Mouse (Mus musculus) midbrain, embryonic 10.5 days (tissue): ENCODE measurements around the gene Tmem150b. TPM values are rescaled to one million over a fixed set of nuclear protein-coding genes. Genes with fewer than 3 reads are reported as not detected.
A peak's percentile ranks its signal among the peaks of the same experiment; 100 is the strongest.

Experiments
- DNase-seq: peaks from one replicate; pipeline ENCODE4 v3.0.0-alpha.2; 2017; ENCODE audit warnings: low spot score
- H3K27ac ChIP-seq: fragments of 300-500 bp; sonication (generic); replicated peaks from 2 replicates; pipeline ENCODE4 v1.5.1; 2016; ENCODE audit warnings: mild to moderate bottlenecking
- H3K27me3 ChIP-seq: fragments of 300-500 bp; sonication (generic); 2 replicates; pipeline ENCODE4 v1.6.1; 2016; ENCODE audit warnings: low read depth, mild to moderate bottlenecking; ENCODE audit not compliant: poor library complexity, severe bottlenecking
- H3K36me3 ChIP-seq: fragments of 300-500 bp; sonication (generic); 2 replicates; pipeline ENCODE4 v1.6.1; 2016; ENCODE audit warnings: mild to moderate bottlenecking, moderate library complexity
- H3K4me1 ChIP-seq: fragments of 300-500 bp; sonication (generic); 2 replicates; pipeline ENCODE4 v1.6.1; 2016
- H3K4me3 ChIP-seq: fragments of 300-500 bp; sonication (generic); 2 replicates; pipeline ENCODE4 v1.5.1; 2016; ENCODE audit warnings: mild to moderate bottlenecking, moderate library complexity
- H3K9me3 ChIP-seq: fragments of 300-500 bp; sonication (generic); replicated peaks from 2 replicates; pipeline ENCODE4 v1.6.1; 2016; ENCODE audit warnings: mild to moderate bottlenecking
- WGBS: fragments of 180-500 bp; shearing (Covaris S2); methylation state at CpG from one replicate; pipeline ENCODE4 v1.1.7; 2016; 5-methylcytosine and 5-hydroxymethylcytosine counted together
- polyA plus RNA-seq: library from polyadenylated mRNA; unstranded; fragments of >200 nt; fragmentation: Nextera tagmentation; extraction: Ambion mirVana; gene quantifications from 2 replicates; pipeline ENCODE4 v1.2.1, GENCODE M21; 2016

Gene Tmem150b
- polyA plus RNA-seq, 1 experiment from 2014 or later = 0.10 TPM

GRCm38 (mm10) chr7:4743354-4743753, 18.3 kb upstream of the Tmem150b start:
- Histone ChIP-seq H3K4me1 (peaks cover 52% of the 10 kb centered on the region), H3K9me3 (no peaks in the 10 kb centered on the region), H3K27me3 (no peaks in the 10 kb centered on the region), H3K27ac (no peak overlapping the region), H3K36me3 (peaks cover 47% of the 10 kb centered on the region), H3K4me3 (no peak overlapping the region)
- 70% methylated on average over 2 of the region's 2 CpGs for WGBS
- no peak for DNase-seq

DNA sequence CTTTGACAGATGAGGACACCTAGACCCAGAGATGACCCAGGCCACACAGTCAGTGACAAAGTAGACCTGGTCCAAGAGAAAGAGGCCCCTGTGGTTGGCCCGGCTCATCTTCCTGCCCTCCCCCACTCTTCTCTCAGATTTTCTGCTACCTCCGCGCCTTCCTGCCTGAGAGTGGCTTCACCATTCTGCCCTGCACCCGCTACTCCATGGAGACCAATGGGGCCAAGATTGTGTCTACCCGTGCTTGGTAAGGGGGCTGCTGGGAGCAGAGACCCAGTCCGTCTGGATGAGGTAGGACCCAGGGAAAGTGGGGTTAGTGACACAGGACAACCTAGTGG, 17.4 kb upstream of the Tmem150b start:
- Histone ChIP-seq H3K27me3 (no peaks in the 10 kb centered on the region), H3K9me3 (no peaks in the 10 kb centered on the region), H3K4me1 (peaks cover 52% of the 10 kb centered on the region), H3K27ac (peak overlapping the region; percentile 96), H3K36me3 (peaks cover 47% of the 10 kb centered on the region), H3K4me3 (peak overlapping the region; percentile 79)
- WGBS = 92% methylated on average over 6 of the region's 6 CpGs
- no peak for DNase-seq

DNA sequence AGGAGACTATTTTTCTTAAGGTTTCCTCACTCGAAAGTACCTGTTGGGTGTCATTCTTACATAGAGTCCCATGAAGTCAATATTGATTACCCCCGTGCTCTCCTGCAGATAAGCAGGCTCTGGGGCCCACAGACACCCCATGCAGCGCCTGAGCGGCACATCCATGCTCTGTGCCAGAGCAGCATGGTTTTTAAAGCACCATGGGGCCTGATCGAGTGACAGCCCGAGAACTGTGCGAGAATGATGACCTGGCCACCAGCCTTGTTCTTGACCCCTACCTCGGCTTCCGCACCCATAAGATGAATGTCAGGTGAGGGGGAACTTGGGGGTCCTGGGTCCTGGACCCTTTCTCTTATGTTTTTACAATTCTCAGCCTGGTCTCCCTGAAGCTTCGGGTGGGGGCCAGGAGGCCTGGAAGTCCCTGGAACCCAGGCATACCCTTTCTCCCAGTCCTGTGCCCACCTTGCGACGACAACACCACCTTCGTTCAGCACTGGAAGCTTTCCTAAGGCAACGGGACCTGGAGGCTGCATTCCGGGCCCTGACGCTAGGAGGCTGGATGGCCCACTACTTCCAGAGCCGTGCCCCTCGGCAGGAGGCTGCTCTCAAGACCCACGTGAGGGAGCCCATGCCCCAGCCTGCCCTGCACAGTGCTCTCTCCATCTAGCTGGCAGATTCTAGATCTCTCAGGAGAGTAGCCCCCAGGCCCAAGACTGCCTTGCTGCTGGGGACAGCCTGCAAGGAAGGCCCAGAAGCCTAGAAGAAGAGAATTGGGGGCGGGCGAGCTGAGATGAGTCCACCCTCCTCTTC, 16.8 kb upstream of the Tmem150b start:
- peaks cover 49% of the 10 kb centered on the region for H3K4me1 ChIP-seq
- no peaks in the 10 kb centered on the region for H3K9me3 ChIP-seq
- peak overlapping the region; percentile 96 for H3K27ac ChIP-seq
- DNase-seq = no peak
- H3K36me3 ChIP-seq = peaks cover 43% of the 10 kb centered on the region
- peak overlapping the region; percentile 79 for H3K4me3 ChIP-seq
- no peaks in the 10 kb centered on the region for H3K27me3 ChIP-seq
- WGBS = 86% methylated on average over 21 of the region's 21 CpGs

DNA sequence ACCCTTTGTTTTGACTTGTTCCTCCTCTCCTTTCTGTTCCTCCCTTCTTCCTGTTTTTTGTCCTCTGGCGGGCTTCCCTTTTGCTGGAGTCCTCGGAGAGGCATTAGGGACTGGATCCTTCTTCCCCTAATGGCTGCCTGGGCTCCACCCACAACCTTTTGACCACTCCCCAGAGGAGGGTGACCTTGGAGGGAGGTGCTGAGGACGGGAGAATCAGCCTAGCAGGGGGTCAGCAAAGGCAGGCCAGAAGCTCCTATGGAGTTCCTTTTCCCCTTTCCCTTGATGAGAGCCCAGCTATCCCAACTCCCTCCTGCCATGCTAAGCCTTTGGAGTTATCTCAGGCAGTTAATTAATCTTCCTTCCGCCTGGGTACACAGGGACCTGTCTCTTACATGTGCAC, 16.1 kb upstream of the Tmem150b start:
- H3K9me3 ChIP-seq = no peaks in the 10 kb centered on the region
- no peaks in the 10 kb centered on the region for H3K27me3 ChIP-seq
- peak; percentile 50 for DNase-seq
- H3K4me1 ChIP-seq = peaks cover 42% of the 10 kb centered on the region
- peak overlapping the region; percentile 79 for H3K4me3 ChIP-seq
- H3K27ac ChIP-seq = peak overlapping the region; percentile 96
- WGBS = 8% methylated on average over 4 of the region's 4 CpGs
- peaks cover 36% of the 10 kb centered on the region for H3K36me3 ChIP-seq

DNA sequence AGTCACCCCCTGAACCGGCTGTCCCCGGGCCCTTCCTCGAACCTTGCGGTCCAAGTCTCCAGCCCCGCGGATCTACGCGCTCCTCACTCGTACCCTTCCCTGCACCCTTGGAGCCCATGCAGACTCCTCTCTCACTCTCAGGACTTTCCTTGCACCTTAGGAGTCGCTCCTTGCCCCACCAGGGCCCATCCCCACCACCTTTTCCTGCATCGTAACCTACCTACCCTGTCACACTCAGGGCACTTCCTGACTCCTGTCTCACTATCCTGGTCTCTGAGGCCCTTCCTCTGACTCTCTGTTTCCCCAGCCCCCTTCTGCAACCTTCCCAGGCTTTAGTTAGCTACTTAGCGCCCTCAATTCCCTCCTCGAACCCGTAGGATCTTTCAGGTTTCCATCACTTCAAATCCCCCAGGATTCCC, 15.3 kb upstream of the Tmem150b start:
- Histone ChIP-seq H3K9me3 (no peaks in the 10 kb centered on the region), H3K4me1 (peaks cover 41% of the 10 kb centered on the region), H3K4me3 (peak overlapping the region; percentile 79), H3K27me3 (no peaks in the 10 kb centered on the region), H3K27ac (peak overlapping the region; percentile 96), H3K36me3 (peaks cover 27% of the 10 kb centered on the region)
- WGBS = 1% methylated on average over 14 of the region's 14 CpGs
- no peak for DNase-seq

DNA sequence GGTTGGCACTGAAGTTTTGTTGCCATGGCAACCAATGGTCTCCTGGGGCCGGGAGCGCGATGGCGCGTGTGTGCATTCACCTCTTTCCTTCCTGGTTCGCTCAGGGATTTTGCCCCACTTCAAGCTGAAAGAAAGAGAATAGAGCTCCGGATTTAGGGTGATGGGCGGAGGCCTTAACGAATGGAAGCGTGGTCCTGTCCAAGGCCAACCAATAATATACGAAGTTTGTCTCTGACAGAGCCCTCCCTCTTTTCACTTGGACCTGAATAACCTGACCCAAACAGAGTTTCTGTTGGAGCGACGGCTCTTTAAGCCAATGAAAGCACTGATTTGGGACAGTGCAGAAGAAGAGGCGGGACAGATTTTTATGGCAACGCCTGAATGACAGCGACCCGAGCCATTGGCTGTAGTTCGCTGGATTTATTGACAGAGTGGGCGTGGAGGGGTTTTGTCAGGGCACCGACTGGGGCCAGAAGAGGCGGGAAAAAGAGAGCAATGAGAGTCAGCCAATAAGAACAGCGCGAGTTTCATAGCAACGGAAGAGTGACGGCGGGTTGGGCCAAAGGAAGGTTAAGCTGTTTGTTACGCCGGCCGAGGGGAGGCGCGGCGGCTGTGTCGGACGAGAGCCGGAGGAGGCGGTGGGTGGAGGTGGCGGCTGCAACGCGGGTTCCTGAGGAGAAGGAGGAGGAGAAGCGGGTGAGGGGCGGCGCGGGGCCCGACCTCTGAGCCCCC, 14.7 kb upstream of the Tmem150b start, which contains the start of gene Kmt5c:
Gene Kmt5c, plus strand, starts transcription at position 572 of the 732 bp plus-strand sequence.
- DNase-seq = peak; percentile 97
- Histone ChIP-seq H3K4me1 (peaks cover 41% of the 10 kb centered on the region), H3K4me3 (peak within 1 kb of the TSS; percentile 79), H3K27ac (peak within 1 kb of the TSS; percentile 96), H3K9me3 (no peaks in the 10 kb centered on the region), H3K27me3 (no peaks in the 10 kb centered on the region), H3K36me3 (peaks cover 25% of the 10 kb centered on the region)
- WGBS = under 1% methylated on average over 42 of the region's 44 CpGs

GRCm38 (mm10) chr7:4739041-4739543, 14.0 kb upstream of the Tmem150b start:
- Histone ChIP-seq H3K36me3 (peaks cover 19% of the 10 kb centered on the region), H3K4me3 (peak overlapping the region; percentile 79), H3K4me1 (peaks cover 41% of the 10 kb centered on the region), H3K9me3 (no peaks in the 10 kb centered on the region), H3K27ac (peak overlapping the region; percentile 96), H3K27me3 (no peaks in the 10 kb centered on the region)
- 51% methylated on average over 10 of the region's 10 CpGs for WGBS
- no peak for DNase-seq

DNA sequence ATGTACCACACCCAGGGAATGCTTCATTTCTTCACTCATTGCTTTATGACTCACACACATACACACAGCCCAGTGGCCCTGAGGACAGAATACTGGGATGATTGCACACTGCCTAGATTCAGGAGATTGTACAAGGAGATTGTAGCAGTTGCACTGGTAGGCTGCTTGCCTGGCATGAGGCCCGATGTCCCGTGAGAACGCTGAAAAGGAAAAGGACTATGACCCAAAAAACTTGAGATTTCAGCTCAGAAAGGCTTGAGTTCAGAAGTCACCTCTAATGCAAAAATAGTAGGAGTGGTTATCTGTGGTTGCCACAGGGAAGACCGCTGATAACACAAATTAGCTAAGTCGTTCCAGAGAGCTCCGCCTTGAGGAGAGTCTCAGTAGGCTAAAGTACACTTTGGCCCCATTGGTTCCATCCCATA, 7.9 kb upstream of the Tmem150b start:
- no peak for DNase-seq
- Histone ChIP-seq H3K36me3 (no peaks in the 10 kb centered on the region), H3K4me3 (no peak overlapping the region), H3K9me3 (0 out of 2 replicates have a peak, but pooled peaks cover 3% of the 10 kb centered on the region), H3K27ac (no peak overlapping the region), H3K27me3 (no peaks in the 10 kb centered on the region), H3K4me1 (no peaks in the 10 kb centered on the region)
- WGBS = 77% methylated on average over 6 of the region's 6 CpGs

DNA sequence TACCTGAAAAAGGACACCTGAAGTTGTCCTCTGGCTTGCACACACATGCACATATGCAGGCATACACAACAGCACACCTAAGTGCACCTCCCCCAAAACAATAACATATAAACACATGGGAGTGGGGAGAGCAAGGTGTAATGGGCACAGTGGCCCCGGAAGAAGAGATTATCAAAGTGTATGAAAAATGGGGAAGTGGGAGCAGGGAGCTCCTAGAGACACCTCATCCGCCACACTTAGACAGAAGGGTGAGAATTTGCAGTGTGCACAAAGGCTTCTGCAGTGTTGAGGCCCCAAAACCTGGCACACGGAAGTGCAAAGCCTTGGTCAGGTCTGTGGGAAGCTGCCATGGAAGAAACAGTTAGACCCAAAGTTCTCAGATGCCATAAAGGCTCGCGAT, 6.0 kb upstream of the Tmem150b start:
- no peak for DNase-seq
- Histone ChIP-seq H3K36me3 (no peaks in the 10 kb centered on the region), H3K27ac (no peak overlapping the region), H3K9me3 (0 out of 2 replicates have a peak, but pooled peaks cover 3% of the 10 kb centered on the region), H3K4me1 (no peaks in the 10 kb centered on the region), H3K27me3 (no peaks in the 10 kb centered on the region), H3K4me3 (no peak overlapping the region)
- 88% methylated on average over 5 of the region's 5 CpGs for WGBS

GRCm38 (mm10) chr7:4724359-4724758, 690 bp downstream of the Tmem150b start:
- DNase-seq = no peak
- 84% methylated on average over 3 of the region's 3 CpGs for WGBS
- no peaks in the 10 kb centered on the region for H3K9me3 ChIP-seq
- no peak overlapping the region for H3K4me3 ChIP-seq
- no peaks in the 10 kb centered on the region for H3K36me3 ChIP-seq
- H3K4me1 ChIP-seq = no peaks in the 10 kb centered on the region
- H3K27ac ChIP-seq = no peak overlapping the region
- H3K27me3 ChIP-seq = 0 out of 2 replicates have a peak, but pooled peaks cover 4% of the 10 kb centered on the region

GRCm38 (mm10) chr7:4723508-4723907, 1.5 kb downstream of the Tmem150b start:
- Histone ChIP-seq H3K27ac (no peak overlapping the region), H3K4me1 (no peaks in the 10 kb centered on the region), H3K36me3 (no peaks in the 10 kb centered on the region), H3K9me3 (no peaks in the 10 kb centered on the region), H3K4me3 (peak overlapping the region; percentile 45), H3K27me3 (0 out of 2 replicates have a peak, but pooled peaks cover 4% of the 10 kb centered on the region)
- 41% methylated on average over 12 of the region's 12 CpGs for WGBS
- no peak for DNase-seq

DNA sequence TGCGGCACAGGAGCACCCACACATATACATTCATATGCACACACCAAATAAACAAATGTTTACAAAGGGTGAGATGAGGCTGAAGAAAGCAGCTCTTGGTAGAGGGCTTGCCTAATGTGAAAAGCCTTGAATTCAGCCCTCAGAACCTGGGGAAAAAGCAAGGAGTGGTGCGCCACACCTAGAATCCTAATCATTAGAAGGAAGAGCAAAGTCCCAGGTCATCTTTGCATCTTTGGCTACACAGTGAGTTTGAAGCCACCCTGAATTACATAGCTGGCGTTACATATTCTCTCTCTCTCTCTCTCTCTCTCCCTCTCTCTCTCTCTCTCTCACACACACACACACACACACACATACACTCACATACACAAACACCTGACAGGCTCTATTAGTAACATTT, 5.8 kb downstream of the Tmem150b start:
- Histone ChIP-seq H3K27ac (no peak overlapping the region), H3K4me1 (no peaks in the 10 kb centered on the region), H3K4me3 (no peak overlapping the region), H3K36me3 (peaks cover 38% of the 10 kb centered on the region), H3K27me3 (0 out of 2 replicates have a peak, but pooled peaks cover 3% of the 10 kb centered on the region), H3K9me3 (no peaks in the 10 kb centered on the region)
- WGBS = 88% methylated on average over 3 of the region's 3 CpGs
- no peak for DNase-seq

DNA sequence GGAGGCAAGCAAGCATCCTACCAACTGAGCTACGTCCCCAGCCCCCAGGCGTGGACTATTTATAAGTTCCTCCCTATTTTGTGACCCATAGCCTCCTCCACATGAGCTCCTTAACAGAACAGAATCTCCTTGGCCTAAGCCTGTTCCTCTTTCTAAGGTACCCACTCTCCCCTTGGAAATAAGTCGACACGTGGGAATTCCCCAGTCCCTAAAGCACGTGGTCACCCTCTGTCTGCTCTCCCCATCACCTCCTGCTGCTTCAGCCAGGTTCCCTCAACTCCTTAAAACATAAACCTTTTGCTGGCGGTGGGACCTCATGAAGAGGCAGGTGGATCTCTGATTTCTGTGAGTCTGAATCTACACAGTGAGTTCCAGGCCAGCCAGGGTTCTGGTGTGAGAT, 8.1 kb downstream of the Tmem150b start:
- 72% methylated on average over 6 of the region's 6 CpGs for WGBS
- peaks cover 61% of the 10 kb centered on the region for H3K36me3 ChIP-seq

More for the DNA sequence above, 8.1 kb downstream of the Tmem150b start:
- no peak overlapping the region for H3K4me3 ChIP-seq
- no peaks in the 10 kb centered on the region for H3K27me3 ChIP-seq
- DNase-seq = no peak
- no peak overlapping the region for H3K27ac ChIP-seq
- no peaks in the 10 kb centered on the region for H3K4me1 ChIP-seq
- no peaks in the 10 kb centered on the region for H3K9me3 ChIP-seq
